Mouse (Mus musculus) forebrain, embryonic 14.5 days (tissue): ENCODE data around the gene Clk3. TPM values are rescaled to one million over a fixed set of nuclear protein-coding genes. Genes with fewer than 3 reads are reported as not detected.

Source experiments
- ATAC-seq: fragments of 200-750 bp; cut with Nextera tagmentation; 2 replicates; pipeline ENCODE4 v1.8.0; 2017; ENCODE audit warnings: mild to moderate bottlenecking, moderate library complexity
- DNase-seq: peaks from one replicate; pipeline ENCODE4 v3.0.0-alpha.2; 2015; ENCODE audit warnings: low spot score
- H3K27ac ChIP-seq: fragments of 300-500 bp; sonication (generic); 2 replicates; pipeline ENCODE4 v1.5.1; 2014; ENCODE audit warnings: low read depth, mild to moderate bottlenecking, control low read depth, low read length, moderate library complexity
- H3K27me3 ChIP-seq: fragments of 300-500 bp; sonication (generic); replicated peaks from 2 replicates; pipeline ENCODE4 v1.6.1; 2014; ENCODE audit warnings: low read length, control low read depth, mixed read lengths; ENCODE audit not compliant: control insufficient read depth, insufficient read depth
- H3K36me3 ChIP-seq: fragments of 300-500 bp; sonication (generic); 2 replicates; pipeline ENCODE4 v1.6.1; 2014; ENCODE audit warnings: low read length, control low read depth; ENCODE audit not compliant: control insufficient read depth, insufficient read depth
- H3K4me1 ChIP-seq: fragments of 300-500 bp; sonication (generic); 2 replicates; pipeline ENCODE4 v1.6.1; 2014; ENCODE audit warnings: antibody characterized with exemption, low read length, control low read depth; ENCODE audit not compliant: control insufficient read depth, insufficient read depth
- H3K4me2 ChIP-seq: fragments of 300-500 bp; sonication (generic); 2 replicates; pipeline ENCODE4 v1.6.1; 2014; ENCODE audit warnings: mild to moderate bottlenecking, control low read depth, low read length
- H3K4me3 ChIP-seq: fragments of 300-500 bp; sonication (generic); 2 replicates; pipeline ENCODE4 v1.5.1; 2014; ENCODE audit warnings: low read depth, low read length, control low read depth
- H3K9ac ChIP-seq: fragments of 300-500 bp; sonication (generic); 2 replicates; pipeline ENCODE4 v1.6.1; 2014; ENCODE audit warnings: mild to moderate bottlenecking, low read length, control low read depth, moderate library complexity
- H3K9me3 ChIP-seq: fragments of 300-500 bp; sonication (generic); replicated peaks from 2 replicates; pipeline ENCODE4 v1.6.1; 2016; ENCODE audit warnings: low read length, control low read depth, mixed read lengths; ENCODE audit not compliant: control insufficient read depth
- WGBS: fragments of 180-500 bp; shearing (Covaris S2); extraction: QIAGEN DNeasy Blood & Tissue Kit; methylation state at CpG from one replicate; pipeline ENCODE4 v1.1.7; 2014; 5-methylcytosine and 5-hydroxymethylcytosine counted together
- polyA plus RNA-seq: library from polyadenylated mRNA; unstranded; fragments of >200 nt; fragmentation: Nextera tagmentation; extraction: Ambion mirVana; gene quantifications from 2 replicates; pipeline ENCODE4 v1.2.1, GENCODE M21; 2014

The Clk3 gene
- polyA plus RNA-seq = 92.3 and 94.9 TPM in 2 replicates

- Histone ChIP-seq H3K4me1 (peaks cover 29% of the 10 kb centered on the region), H3K9ac (peak within 1 kb of the TSS; percentile 98), H3K9me3 (no peaks in the 10 kb centered on the region), H3K27me3 (no peaks in the 10 kb centered on the region), H3K36me3 (peaks cover 11% of the 10 kb centered on the region), H3K27ac (peak within 1 kb of the TSS; percentile 99), H3K4me2 (peak within 1 kb of the TSS; percentile 91), H3K4me3 (peak within 1 kb of the TSS; percentile 94)
- ATAC-seq (peak; percentile 50), DNase-seq (peak; percentile 81)
- under 1% methylated on average over 85 of the region's 93 CpGs for WGBS
Observed at GRCm38 (mm10) chr9:57765364-57766351, at the start of gene Clk3. Gene Clk3 (minus strand): TSS chr9:57765860.

- no peaks in the 10 kb centered on the region for H3K27me3 ChIP-seq
- no peak overlapping the region for H3K27ac ChIP-seq
- H3K4me1 ChIP-seq = peaks cover 41% of the 10 kb centered on the region
- H3K9me3 ChIP-seq = no peaks in the 10 kb centered on the region
- H3K4me3 ChIP-seq = no peak overlapping the region
- no peak for DNase-seq
- H3K9ac ChIP-seq = no peak overlapping the region
- WGBS = 50% methylated on average over 3 of the region's 3 CpGs
- H3K4me2 ChIP-seq = no peak overlapping the region
- ATAC-seq = no peak
- no peaks in the 10 kb centered on the region for H3K36me3 ChIP-seq
Observed at GRCm38 (mm10) chr9:57814866-57815265, 49.2 kb upstream of the Clk3 start.

GRCm38 (mm10) chr9:57814014-57814413 is 48.4 kb upstream of the Clk3 start:
- DNase-seq = no peak
- H3K36me3 ChIP-seq = no peaks in the 10 kb centered on the region
- no peak overlapping the region for H3K9ac ChIP-seq
- 0 out of 2 replicates have a peak overlapping the region, but pooled peaks have one; percentile 63 for H3K27ac ChIP-seq
- ATAC-seq = no peak
- WGBS = 14% methylated on average over 1 of the region's 1 CpGs
- H3K4me1 ChIP-seq = peaks cover 47% of the 10 kb centered on the region
- no peaks in the 10 kb centered on the region for H3K9me3 ChIP-seq
- no peak overlapping the region for H3K4me2 ChIP-seq
- no peak overlapping the region for H3K4me3 ChIP-seq
- H3K27me3 ChIP-seq = no peaks in the 10 kb centered on the region

GRCm38 (mm10) chr9:57811793-57812733 is 46.4 kb upstream of the Clk3 start:
- ATAC-seq (no peak; the same call in 1 of the 2 replicates), DNase-seq (peak; percentile 46)
- Histone ChIP-seq H3K4me2 (no peak overlapping the region; the same call in 1 of the 2 replicates), H3K27me3 (no peaks in the 10 kb centered on the region), H3K9me3 (no peaks in the 10 kb centered on the region), H3K9ac (no peak overlapping the region), H3K4me3 (no peak overlapping the region), H3K4me1 (peaks cover 50% of the 10 kb centered on the region), H3K27ac (peak overlapping the region; percentile 49), H3K36me3 (no peaks in the 10 kb centered on the region; the same call in 1 of the 2 replicates)
- WGBS = 27% methylated on average over 8 of the region's 8 CpGs

GRCm38 (mm10) chr9:57810691-57811090 is 45.0 kb upstream of the Clk3 start:
- DNase-seq (no peak), ATAC-seq (no peak)
- Histone ChIP-seq H3K4me1 (peaks cover 50% of the 10 kb centered on the region), H3K4me3 (no peak overlapping the region), H3K36me3 (no peaks in the 10 kb centered on the region; the same call in 1 of the 2 replicates), H3K9me3 (no peaks in the 10 kb centered on the region), H3K9ac (no peak overlapping the region), H3K27me3 (no peaks in the 10 kb centered on the region), H3K4me2 (no peak overlapping the region), H3K27ac (no peak overlapping the region)
- WGBS = 85% methylated on average over 3 of the region's 3 CpGs

- Histone ChIP-seq H3K4me2 (no peak overlapping the region), H3K4me1 (peaks cover 42% of the 10 kb centered on the region), H3K36me3 (no peaks in the 10 kb centered on the region; the same call in 1 of the 2 replicates), H3K27ac (peak overlapping the region; percentile 56), H3K9me3 (no peaks in the 10 kb centered on the region), H3K27me3 (no peaks in the 10 kb centered on the region), H3K4me3 (no peak overlapping the region), H3K9ac (peak overlapping the region; percentile 33; the same call in 1 of the 2 replicates)
- ATAC-seq = peak; percentile 53
- WGBS = 5% methylated on average over 5 of the region's 5 CpGs
- DNase-seq = peak; percentile 62
Observed at GRCm38 (mm10) chr9:57808771-57809310, 43.2 kb upstream of the Clk3 start.

GRCm38 (mm10) chr9:57807174-57807651 is 41.6 kb upstream of the Clk3 start:
- Histone ChIP-seq H3K27me3 (no peaks in the 10 kb centered on the region), H3K4me2 (no peak overlapping the region), H3K4me1 (peaks cover 28% of the 10 kb centered on the region), H3K27ac (no peak overlapping the region), H3K9me3 (no peaks in the 10 kb centered on the region), H3K4me3 (no peak overlapping the region), H3K9ac (no peak overlapping the region), H3K36me3 (no peaks in the 10 kb centered on the region; the same call in 1 of the 2 replicates)
- no peak for DNase-seq
- no peak for ATAC-seq
- WGBS = 68% methylated on average over 4 of the region's 4 CpGs

GRCm38 (mm10) chr9:57806066-57806481 is 40.4 kb upstream of the Clk3 start:
- H3K36me3 ChIP-seq = no peaks in the 10 kb centered on the region; the same call in 1 of the 2 replicates
- H3K9ac ChIP-seq = no peak overlapping the region
- DNase-seq (no peak), ATAC-seq (no peak)
- H3K4me1 ChIP-seq = peaks cover 25% of the 10 kb centered on the region
- H3K4me3 ChIP-seq = no peak overlapping the region
- no peaks in the 10 kb centered on the region for H3K27me3 ChIP-seq
- H3K9me3 ChIP-seq = no peaks in the 10 kb centered on the region
- no peak overlapping the region for H3K4me2 ChIP-seq
- WGBS = 56% methylated on average over 1 of the region's 1 CpGs
- no peak overlapping the region for H3K27ac ChIP-seq
